Mouse (Mus musculus): ENCODE measurements around the gene Arhgap23.
A peak's percentile ranks its signal among the peaks of the same experiment; 100 is the strongest.

The Arhgap23 gene

DNA sequence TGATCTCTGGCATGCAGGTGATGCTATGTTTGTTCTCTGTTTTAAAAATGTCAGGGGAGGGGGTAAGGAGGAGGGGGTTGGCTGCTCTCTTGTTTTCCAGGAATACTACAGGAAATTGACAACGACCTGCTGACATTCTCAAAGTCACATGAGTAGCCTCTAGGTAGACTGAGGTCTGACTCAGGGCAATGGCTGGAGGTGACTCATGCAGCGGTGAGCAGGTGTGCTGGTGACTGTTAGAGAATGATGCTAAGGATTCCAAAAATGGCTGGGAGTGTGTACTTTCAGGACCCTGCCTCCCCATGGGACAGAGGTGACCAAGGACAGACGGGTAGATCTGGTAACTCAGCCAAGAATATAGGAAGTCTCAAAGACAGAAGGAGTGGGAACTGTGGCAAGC is 92.9 kb downstream of the Arhgap23 start:
- DNase-seq, result no peak

DNA sequence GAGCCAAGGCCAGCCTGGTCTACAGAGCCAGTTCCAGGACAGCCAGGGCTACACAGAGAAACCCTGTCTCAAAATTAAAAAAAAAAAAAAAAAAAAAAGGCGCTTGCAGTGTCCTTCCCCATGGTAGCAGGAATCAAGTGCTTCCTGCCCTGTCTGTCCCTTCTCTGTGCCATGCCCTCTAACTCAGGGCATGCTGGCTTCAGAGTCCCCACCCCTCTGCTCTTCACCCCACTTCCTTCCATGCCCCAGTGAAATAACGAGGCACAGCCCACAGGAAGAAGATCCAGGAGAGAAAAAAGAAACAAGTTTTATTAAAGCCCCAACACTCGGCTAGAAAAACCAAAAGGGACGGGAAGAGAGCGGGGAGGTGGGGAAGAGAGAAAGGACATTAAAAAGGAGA is 93.7 kb downstream of the Arhgap23 start:
- DNase-seq, result no peak

DNA sequence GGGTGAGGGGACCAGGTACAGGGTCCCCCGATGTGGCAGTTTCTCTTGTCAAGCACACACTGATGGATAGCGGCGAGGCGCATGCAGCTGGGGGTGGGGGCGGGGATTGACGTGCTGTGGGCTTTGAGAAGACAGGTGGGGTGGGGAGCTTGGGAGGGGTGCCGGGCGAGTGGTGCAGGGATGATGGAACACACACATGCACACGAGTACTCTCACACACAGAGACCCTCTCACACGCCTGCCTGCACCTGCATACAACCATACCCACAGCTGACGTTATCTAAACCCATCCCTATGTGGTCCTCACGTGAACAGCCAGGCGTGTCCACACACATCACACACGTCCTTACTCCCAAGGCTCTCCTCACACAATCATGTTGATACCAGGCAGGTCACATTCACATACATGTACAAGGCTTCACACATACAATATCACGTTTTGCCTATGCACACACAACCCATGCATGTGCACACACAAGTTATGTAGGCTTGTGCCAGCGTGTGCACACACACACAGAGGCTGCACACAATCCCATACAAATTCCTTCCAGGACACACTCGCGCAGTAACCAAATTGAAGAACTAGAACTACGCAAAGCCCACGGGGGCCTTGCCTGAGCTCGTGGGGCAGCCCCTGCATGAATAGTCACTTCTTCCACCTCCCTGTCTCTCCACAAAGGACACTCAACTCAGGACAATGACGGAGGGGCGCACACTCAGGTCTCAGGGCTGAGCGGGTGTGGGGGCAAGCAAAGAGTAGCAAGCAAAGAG is 94.6 kb downstream of the Arhgap23 start:
- DNase-seq, result no peak

GRCm38 (mm10) chr11:97510966-97511660 is 95.8 kb downstream of the Arhgap23 start:
- peak; percentile 95 for DNase-seq

DNA sequence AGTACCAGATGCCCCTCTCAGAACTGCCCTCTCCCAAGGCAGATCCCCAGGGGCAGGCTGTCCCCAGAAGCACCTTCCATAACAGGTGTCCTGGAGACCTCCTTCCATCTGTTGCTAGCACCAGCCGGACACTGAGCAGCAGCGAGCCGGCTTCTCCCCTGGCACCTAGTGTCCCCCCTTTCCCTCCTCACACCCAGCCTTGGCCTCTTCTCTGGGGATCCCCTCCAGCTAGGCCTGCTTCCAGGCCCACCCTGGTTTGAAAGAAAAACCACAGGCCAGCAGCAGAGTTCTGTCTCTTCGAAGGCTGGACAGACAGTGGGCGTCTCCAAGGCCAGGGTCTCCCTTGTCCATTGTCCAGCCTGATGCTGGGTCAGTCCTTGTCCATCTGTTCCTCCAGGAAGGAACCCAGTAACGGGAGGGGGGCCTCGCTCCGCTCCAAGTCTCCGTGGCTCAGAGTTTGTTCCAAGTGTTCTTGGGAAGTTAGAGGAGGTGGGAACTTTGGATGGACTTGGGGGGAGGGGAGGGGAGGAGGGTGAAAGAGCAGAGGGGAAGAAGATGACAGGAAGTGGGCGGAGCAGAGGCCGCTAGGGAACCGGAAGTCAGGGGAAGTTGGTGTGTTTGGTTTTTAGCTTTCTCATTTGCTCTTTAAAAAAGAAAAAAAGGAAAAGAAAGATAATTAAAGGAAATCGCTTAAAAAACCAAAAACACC is 96.5 kb downstream of the Arhgap23 start:
- peak; percentile 98 for DNase-seq

- no peak for DNase-seq
These were observed 97.2 kb downstream of the Arhgap23 start for GRCm38 (mm10) chr11:97512511-97512910.

DNA sequence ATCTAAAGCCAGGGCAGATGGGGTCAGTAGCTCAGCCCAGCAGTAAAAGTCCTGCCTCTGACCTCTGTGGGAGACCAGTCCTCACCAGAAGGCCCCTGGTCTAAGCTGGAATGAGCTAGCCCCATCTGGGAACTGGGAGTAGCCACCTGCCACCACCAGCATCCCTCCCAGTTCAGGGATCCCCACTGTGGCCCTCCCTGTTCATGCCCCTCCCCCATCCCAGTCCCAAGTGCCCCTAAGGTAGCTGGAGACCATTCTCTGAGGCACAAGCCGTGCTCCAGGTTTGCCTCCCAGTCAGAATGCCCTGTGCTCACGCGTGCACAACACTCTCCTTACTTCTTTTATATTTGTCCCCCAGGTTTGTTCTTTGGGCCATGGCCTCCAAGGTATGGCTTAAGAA is 97.7 kb downstream of the Arhgap23 start:
- DNase-seq, result peak; percentile 90

DNA sequence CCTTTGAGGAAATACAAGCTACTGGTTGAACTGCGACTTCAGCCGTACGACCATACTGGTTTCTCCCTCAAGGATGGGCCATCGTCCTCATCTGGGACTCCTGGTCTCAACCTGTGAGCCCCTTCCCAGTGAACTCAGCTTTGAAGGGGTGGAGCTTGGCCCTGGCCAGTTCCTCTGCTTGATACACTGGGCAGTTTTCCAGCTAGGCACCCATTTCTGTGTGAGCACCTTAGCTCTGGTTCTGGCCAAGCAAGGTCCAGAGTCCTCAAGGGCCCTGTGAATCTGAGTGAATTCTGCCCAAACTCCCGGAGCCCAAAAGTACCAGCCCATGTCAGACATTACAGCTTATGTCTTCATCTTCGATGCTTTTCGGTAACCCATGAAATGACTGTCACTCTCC is 105.2 kb downstream of the Arhgap23 start:
- no peak for DNase-seq

DNA sequence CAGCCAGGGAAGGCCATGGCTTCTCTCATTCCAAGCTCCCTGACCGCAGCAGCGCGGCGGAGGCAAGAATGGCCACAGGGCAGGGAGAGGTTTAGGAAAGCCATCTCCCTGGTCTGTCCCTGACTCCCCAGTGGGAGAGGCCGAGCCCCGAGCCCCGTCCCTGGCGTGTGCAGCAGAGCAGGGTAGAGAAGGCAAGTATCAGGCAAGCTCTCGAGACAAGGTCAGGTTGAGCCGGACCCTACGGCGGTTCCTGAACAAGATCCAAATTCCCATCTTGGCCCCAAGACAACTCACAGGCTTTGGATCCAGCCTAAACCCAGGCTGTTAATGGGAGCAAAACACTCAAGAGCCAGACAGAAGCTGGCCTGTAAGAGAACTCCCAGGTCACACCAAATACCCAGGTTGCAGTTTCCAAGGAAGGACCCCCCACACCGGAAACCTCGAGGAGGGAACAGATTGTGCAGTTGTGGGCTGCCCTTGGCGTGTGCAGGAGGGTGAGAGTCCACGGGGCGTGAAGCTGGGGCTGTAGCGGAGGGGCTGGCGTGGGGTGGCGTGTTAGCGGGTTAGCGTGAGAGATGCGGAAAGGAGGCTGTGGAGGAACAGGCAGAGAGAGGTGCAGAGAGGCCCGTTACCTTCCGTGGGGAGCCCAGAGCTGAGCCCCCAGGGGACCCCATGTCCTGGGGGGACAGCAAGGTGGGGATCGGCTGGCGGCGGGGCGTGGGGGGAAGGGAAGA is 106.6 kb downstream of the Arhgap23 start:
- DNase-seq, result no peak

DNA sequence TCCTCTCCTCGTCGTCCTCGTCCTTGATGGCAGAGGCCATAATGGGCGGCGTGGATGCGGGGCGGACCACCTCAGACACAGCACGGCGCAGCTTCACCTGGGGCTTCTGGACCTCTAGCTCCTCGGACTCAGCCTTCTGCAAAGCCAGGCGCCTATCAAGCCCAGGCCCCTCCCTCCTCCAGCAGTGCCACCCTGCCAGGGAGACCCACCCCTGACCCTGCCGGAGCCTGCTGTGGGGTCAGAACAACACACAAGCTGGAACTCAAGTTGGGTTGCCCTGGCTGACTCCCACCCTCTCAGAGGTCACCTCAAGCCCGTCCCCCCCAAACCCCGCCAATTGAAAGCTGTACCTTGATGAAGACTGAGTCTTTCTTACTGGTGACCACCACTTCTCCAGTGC is 107.8 kb downstream of the Arhgap23 start:
- no peak for DNase-seq

- peak; percentile 92 for DNase-seq
These were observed 108.5 kb downstream of the Arhgap23 start for GRCm38 (mm10) chr11:97523827-97524261.

- DNase-seq, result no peak
These were observed 109.0 kb downstream of the Arhgap23 start for GRCm38 (mm10) chr11:97524306-97524705.

GRCm38 (mm10) chr11:97525313-97525712 is 110.0 kb downstream of the Arhgap23 start:
- DNase-seq, result no peak

DNA sequence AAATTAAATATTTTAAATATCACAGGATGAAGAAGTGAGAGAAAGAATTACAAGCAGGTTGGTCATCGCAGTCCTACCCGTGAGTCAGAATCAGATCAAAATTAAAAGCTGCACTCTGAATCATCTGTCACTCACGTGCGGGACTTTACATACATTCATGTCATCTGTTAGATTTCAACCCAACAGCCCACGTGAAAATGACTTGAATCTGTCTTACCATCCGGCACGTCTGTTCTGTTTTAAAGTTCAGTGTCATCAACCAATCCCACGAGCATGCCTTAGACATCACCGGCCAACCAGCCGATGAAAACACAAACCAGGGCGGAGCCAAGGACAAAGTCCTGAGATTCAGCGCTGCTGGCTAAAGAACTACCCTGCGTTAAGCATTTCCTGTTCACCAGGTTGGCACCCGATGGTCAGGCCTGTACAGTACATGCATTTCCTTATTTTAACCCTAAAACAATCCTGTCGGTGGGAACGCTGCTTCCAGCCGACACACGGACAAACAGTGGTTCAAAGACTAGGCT is 113.0 kb downstream of the Arhgap23 start:
- DNase-seq, result no peak

- DNase-seq, result no peak
These were observed 114.7 kb downstream of the Arhgap23 start for GRCm38 (mm10) chr11:97530069-97530468.

DNA sequence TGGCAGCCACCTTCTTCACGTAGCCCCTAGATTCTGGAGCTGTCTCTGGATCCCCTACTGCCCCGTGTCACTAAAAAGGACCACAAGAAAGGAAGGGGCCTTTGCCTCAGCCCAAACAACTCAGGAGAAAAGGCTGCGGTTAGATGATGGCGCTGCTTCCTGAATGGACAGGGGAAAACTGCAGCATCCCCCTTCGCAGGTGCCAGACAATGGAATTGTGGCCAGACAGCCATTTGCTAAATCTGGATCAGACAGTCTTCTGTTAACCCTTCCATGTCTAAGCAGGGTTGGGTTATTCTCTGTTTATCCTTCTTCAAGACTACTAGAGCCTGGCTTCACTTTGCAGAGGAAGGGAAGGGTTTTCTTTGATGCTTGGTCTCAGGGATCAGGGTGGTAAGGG is 115.6 kb downstream of the Arhgap23 start:
- DNase-seq, result no peak

- DNase-seq, result peak; percentile 98
These were observed 116.3 kb downstream of the Arhgap23 start for GRCm38 (mm10) chr11:97531381-97532260.

DNA sequence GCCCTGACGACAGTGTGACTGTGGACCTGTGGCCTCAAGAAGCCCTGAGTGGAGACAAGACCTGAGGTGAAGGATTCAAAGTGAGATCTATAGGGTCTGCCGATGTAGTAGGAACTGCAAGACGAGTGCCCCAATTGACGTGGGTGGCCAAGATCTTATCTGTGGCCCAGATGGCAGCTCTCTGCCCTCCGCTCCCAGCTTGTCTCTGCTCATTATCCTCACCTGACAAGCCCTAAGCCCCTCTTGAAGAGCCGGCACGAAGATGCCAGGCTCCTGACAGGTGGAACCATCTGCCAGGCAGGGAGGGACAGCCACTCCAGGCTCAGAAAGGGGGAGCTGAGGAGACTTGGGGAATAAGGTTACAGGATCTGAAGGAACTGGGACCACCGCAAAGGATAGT is 117.0 kb downstream of the Arhgap23 start:
- peak; percentile 85 for DNase-seq

- no peak for DNase-seq
These were observed 117.7 kb downstream of the Arhgap23 start for GRCm38 (mm10) chr11:97532950-97533582.

- DNase-seq, result no peak
These were observed 118.3 kb downstream of the Arhgap23 start for GRCm38 (mm10) chr11:97533653-97534052.
